Mouse (Mus musculus): ENCODE results near the gene Idua. TPM values are rescaled to one million over a fixed set of nuclear protein-coding genes. Genes with fewer than 3 reads are reported as not detected.
A peak's percentile ranks its signal among the peaks of the same experiment; 100 is the strongest.
"Not testable (repeated sequence)": the region's sequence is repeated elsewhere in the genome, so short reads cannot be mapped to it uniquely, and the experiment has no call there.

Idua gene
- total and polyA plus RNA-seq, 2 experiments: 2.6 to 7.3 TPM

- peak within 1 kb of the TSS; percentile 93 for H3K9ac ChIP-seq (ENCODE audit: low read depth, low read length)
- peak within 1 kb of the TSS; percentile 86 for H3K4me3 ChIP-seq (ENCODE audit: insufficient read depth, low read depth, low read length)
- peak; percentile 93 for DNase-seq (ENCODE audit: extremely low read depth, low read depth, low spot score)
- peaks cover 10% of the 10 kb centered on the region; the same call in 1 of the 2 replicates for H3K4me1 ChIP-seq (ENCODE audit: control insufficient read depth, insufficient read depth, low read length)
- H3K79me2 ChIP-seq (ENCODE audit: control insufficient read depth, insufficient read depth, low read length): peaks cover 25% of the 10 kb centered on the region
- H3K36me3 ChIP-seq (ENCODE audit: control insufficient read depth, insufficient read depth, low read length): no peaks in the 10 kb centered on the region
- no peaks in the 10 kb centered on the region for H3K27me3 ChIP-seq (ENCODE audit: control insufficient read depth, insufficient read depth, low read length)
- peak; percentile 92 for TF ChIP-seq POLR2A (IDR thresholded peaks at IDR 0.05; ENCODE audit: extremely low read depth, insufficient read depth, low read length)
- no peak for TF ChIP-seq CTCF (IDR thresholded peaks at IDR 0.05; ENCODE audit: low read depth, low read length)
- peak within 1 kb of the TSS; percentile 79 for H3K27ac ChIP-seq (replicated peaks; ENCODE audit: insufficient read depth, low read depth, low read length)
- under 1% methylated on average over 58 of the region's 58 CpGs for WGBS
These were observed 30.3 kb upstream of the Idua start, which contains the start of the genes Gak and Tmem175 for GRCm38 (mm10) chr5:108629634-108630483. Gene Gak (minus strand): TSS chr5:108629755. Gene Tmem175 (plus strand): TSS chr5:108629770.

GRCm38 (mm10) chr5:108633676-108634075 is 26.5 kb upstream of the Idua start:
- no peak overlapping the region for H3K4me3 ChIP-seq (ENCODE audit: insufficient read depth, low read depth, low read length)
- no peaks in the 10 kb centered on the region for H3K27me3 ChIP-seq (ENCODE audit: control insufficient read depth, insufficient read depth, low read length)
- no peak for DNase-seq (ENCODE audit: extremely low read depth, low read depth, low spot score)
- H3K79me2 ChIP-seq (ENCODE audit: control insufficient read depth, insufficient read depth, low read length): peaks cover 8% of the 10 kb centered on the region
- no peaks in the 10 kb centered on the region; the same call in 1 of the 2 replicates for H3K36me3 ChIP-seq (ENCODE audit: control insufficient read depth, insufficient read depth, low read length)
- no peak overlapping the region for H3K9ac ChIP-seq (ENCODE audit: low read depth, low read length)
- TF ChIP-seq CTCF (IDR thresholded peaks at IDR 0.05; ENCODE audit: low read depth, low read length): no peak
- TF ChIP-seq POLR2A (IDR thresholded peaks at IDR 0.05; ENCODE audit: extremely low read depth, insufficient read depth, low read length): no peak
- H3K27ac ChIP-seq (replicated peaks; ENCODE audit: insufficient read depth, low read depth, low read length): no peak overlapping the region
- 93% methylated on average over 4 of the region's 4 CpGs for WGBS
- peaks cover 5% of the 10 kb centered on the region; the same call in 1 of the 2 replicates for H3K4me1 ChIP-seq (ENCODE audit: control insufficient read depth, insufficient read depth, low read length)

DNA sequence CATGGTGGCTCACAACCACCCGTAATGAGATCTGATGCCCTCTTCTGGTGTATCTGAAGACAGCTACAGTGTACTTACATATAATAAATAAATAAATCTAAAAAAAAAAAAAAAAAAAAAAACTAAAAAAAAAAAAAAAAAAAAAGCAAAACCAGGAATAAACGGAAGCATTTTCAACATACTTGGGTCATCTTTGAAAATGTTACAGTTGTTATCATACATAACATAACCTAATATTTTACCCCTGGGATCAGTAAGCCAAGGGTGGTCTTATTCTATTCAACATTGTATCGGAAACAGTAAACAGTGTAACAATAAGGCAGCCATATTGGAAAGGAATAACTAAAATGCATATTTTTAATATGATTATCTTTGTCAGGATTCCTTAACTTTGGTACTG is 26.0 kb upstream of the Idua start:
- not testable (repeated sequence) for DNase-seq (ENCODE audit: extremely low read depth, low read depth, low spot score); H3K4me1 ChIP-seq (ENCODE audit: control insufficient read depth, insufficient read depth, low read length); H3K4me3 ChIP-seq (ENCODE audit: insufficient read depth, low read depth, low read length); H3K79me2 ChIP-seq (ENCODE audit: control insufficient read depth, insufficient read depth, low read length); H3K27ac ChIP-seq (replicated peaks; ENCODE audit: insufficient read depth, low read depth, low read length); H3K9ac ChIP-seq (ENCODE audit: low read depth, low read length); H3K36me3 ChIP-seq (ENCODE audit: control insufficient read depth, insufficient read depth, low read length); H3K27me3 ChIP-seq (ENCODE audit: control insufficient read depth, insufficient read depth, low read length)
- WGBS: 88% methylated on average over 2 of the region's 3 CpGs

GRCm38 (mm10) chr5:108636172-108636571 is 24.0 kb upstream of the Idua start:
- no peak overlapping the region for H3K4me3 ChIP-seq (ENCODE audit: insufficient read depth, low read depth, low read length)
- no peaks in the 10 kb centered on the region for H3K27me3 ChIP-seq (ENCODE audit: control insufficient read depth, insufficient read depth, low read length)
- no peaks in the 10 kb centered on the region for H3K4me1 ChIP-seq (ENCODE audit: control insufficient read depth, insufficient read depth, low read length)
- H3K27ac ChIP-seq (replicated peaks; ENCODE audit: insufficient read depth, low read depth, low read length): no peak overlapping the region
- H3K9ac ChIP-seq (ENCODE audit: low read depth, low read length): no peak overlapping the region
- H3K36me3 ChIP-seq (ENCODE audit: control insufficient read depth, insufficient read depth, low read length): no peaks in the 10 kb centered on the region; the same call in 1 of the 2 replicates
- no peaks in the 10 kb centered on the region; the same call in 1 of the 2 replicates for H3K79me2 ChIP-seq (ENCODE audit: control insufficient read depth, insufficient read depth, low read length)
- 79% methylated on average over 4 of the region's 4 CpGs for WGBS
- DNase-seq (ENCODE audit: extremely low read depth, low read depth, low spot score): no peak
- no peak for TF ChIP-seq POLR2A (IDR thresholded peaks at IDR 0.05; ENCODE audit: extremely low read depth, insufficient read depth, low read length)
- TF ChIP-seq CTCF (IDR thresholded peaks at IDR 0.05; ENCODE audit: low read depth, low read length): no peak

GRCm38 (mm10) chr5:108643674-108644073 is 16.5 kb upstream of the Idua start:
- Histone ChIP-seq H3K36me3 (ENCODE audit: control insufficient read depth, insufficient read depth, low read length) (peaks cover 23% of the 10 kb centered on the region; the same call in 1 of the 2 replicates), H3K27me3 (ENCODE audit: control insufficient read depth, insufficient read depth, low read length) (no peaks in the 10 kb centered on the region), H3K79me2 (ENCODE audit: control insufficient read depth, insufficient read depth, low read length) (no peaks in the 10 kb centered on the region), H3K9ac (ENCODE audit: low read depth, low read length) (no peak overlapping the region), H3K27ac (replicated peaks; ENCODE audit: insufficient read depth, low read depth, low read length) (no peak overlapping the region), H3K4me1 (ENCODE audit: control insufficient read depth, insufficient read depth, low read length) (no peaks in the 10 kb centered on the region), H3K4me3 (ENCODE audit: insufficient read depth, low read depth, low read length) (no peak overlapping the region)
- no peak for TF ChIP-seq POLR2A (IDR thresholded peaks at IDR 0.05; ENCODE audit: extremely low read depth, insufficient read depth, low read length)
- TF ChIP-seq CTCF (IDR thresholded peaks at IDR 0.05; ENCODE audit: low read depth, low read length): no peak
- no peak for DNase-seq (ENCODE audit: extremely low read depth, low read depth, low spot score)
- WGBS: 41% methylated on average over 2 of the region's 2 CpGs
